Mouse (Mus musculus): Measurements from ENCODE around the gene Spp2. TPM values are rescaled to one million over a fixed set of nuclear protein-coding genes. Genes with fewer than 3 reads are reported as not detected.
"Not testable (repeated sequence)": the region's sequence is repeated elsewhere in the genome, so short reads cannot be mapped to it uniquely, and the experiment has no call there.

Gene Spp2
- polyA plus RNA-seq, 1 experiment from 2014 or later: 82.3 TPM

GRCm38 (mm10) chr1:88445400-88445799, 38.6 kb downstream of the Spp2 start:
- DNase-seq (ENCODE audit: low spot score): no peak
- H3K36me3 ChIP-seq (ENCODE audit: control insufficient read depth, insufficient read depth, low read length): no peaks in the 10 kb centered on the region
- WGBS: 64% methylated on average over 4 of the region's 4 CpGs
- no peak for ATAC-seq (replicated peaks; ENCODE audit: low FRiP score)
- no peaks in the 10 kb centered on the region for H3K9me3 ChIP-seq (ENCODE audit: control insufficient read depth, low read length)
- H3K4me1 ChIP-seq (replicated peaks; ENCODE audit: control insufficient read depth, insufficient read depth, low read length): no peaks in the 10 kb centered on the region
- no peak overlapping the region for H3K27ac ChIP-seq (ENCODE audit: low read depth, low read length)
- no peaks in the 10 kb centered on the region for H3K27me3 ChIP-seq (replicated peaks; ENCODE audit: control insufficient read depth, insufficient read depth, low read length)
- H3K9ac ChIP-seq (ENCODE audit: low read depth, low read length): no peak overlapping the region
- H3K4me3 ChIP-seq (ENCODE audit: low read depth, low read length): no peak overlapping the region
- H3K4me2 ChIP-seq: no peak overlapping the region

GRCm38 (mm10) chr1:88446270-88447030, 39.7 kb downstream of the Spp2 start:
- Histone ChIP-seq H3K4me1 (replicated peaks; ENCODE audit: control insufficient read depth, insufficient read depth, low read length) (no peaks in the 10 kb centered on the region), H3K27me3 (replicated peaks; ENCODE audit: control insufficient read depth, insufficient read depth, low read length) (no peaks in the 10 kb centered on the region), H3K9ac (ENCODE audit: low read depth, low read length) (no peak overlapping the region), H3K27ac (ENCODE audit: low read depth, low read length) (no peak overlapping the region), H3K4me3 (ENCODE audit: low read depth, low read length) (no peak overlapping the region), H3K9me3 (ENCODE audit: control insufficient read depth, low read length) (no peaks in the 10 kb centered on the region), H3K36me3 (ENCODE audit: control insufficient read depth, insufficient read depth, low read length) (no peaks in the 10 kb centered on the region), H3K4me2 (no peak overlapping the region)
- WGBS: 85% methylated on average over 16 of the region's 16 CpGs
- DNase-seq (ENCODE audit: low spot score) (no peak), ATAC-seq (replicated peaks; ENCODE audit: low FRiP score) (no peak)

- no peak for DNase-seq (ENCODE audit: low spot score)
- Histone ChIP-seq H3K27me3 (replicated peaks; ENCODE audit: control insufficient read depth, insufficient read depth, low read length) (no peaks in the 10 kb centered on the region), H3K36me3 (ENCODE audit: control insufficient read depth, insufficient read depth, low read length) (no peaks in the 10 kb centered on the region), H3K9me3 (ENCODE audit: control insufficient read depth, low read length) (no peaks in the 10 kb centered on the region), H3K9ac (ENCODE audit: low read depth, low read length) (no peak overlapping the region), H3K4me3 (ENCODE audit: low read depth, low read length) (no peak overlapping the region), H3K27ac (ENCODE audit: low read depth, low read length) (no peak overlapping the region), H3K4me2 (no peak overlapping the region), H3K4me1 (replicated peaks; ENCODE audit: control insufficient read depth, insufficient read depth, low read length) (no peaks in the 10 kb centered on the region)
- ATAC-seq (replicated peaks; ENCODE audit: low FRiP score): no peak; the same call in 1 of the 2 replicates
- 17% methylated on average over 6 of the region's 6 CpGs for WGBS
These were observed 40.7 kb downstream of the Spp2 start for GRCm38 (mm10) chr1:88447483-88447882.

GRCm38 (mm10) chr1:88448094-88448493, 41.3 kb downstream of the Spp2 start:
- H3K4me2 ChIP-seq; DNase-seq (ENCODE audit: low spot score); H3K27me3 ChIP-seq (replicated peaks; ENCODE audit: control insufficient read depth, insufficient read depth, low read length); H3K9me3 ChIP-seq (ENCODE audit: control insufficient read depth, low read length); H3K36me3 ChIP-seq (ENCODE audit: control insufficient read depth, insufficient read depth, low read length); H3K27ac ChIP-seq (ENCODE audit: low read depth, low read length); H3K4me1 ChIP-seq (replicated peaks; ENCODE audit: control insufficient read depth, insufficient read depth, low read length); H3K4me3 ChIP-seq (ENCODE audit: low read depth, low read length); ATAC-seq (replicated peaks; ENCODE audit: low FRiP score); H3K9ac ChIP-seq (ENCODE audit: low read depth, low read length): not testable (repeated sequence)
- 66% methylated on average over 3 of the region's 3 CpGs for WGBS

- DNase-seq (ENCODE audit: low spot score) (no peak), ATAC-seq (replicated peaks; ENCODE audit: low FRiP score) (no peak)
- Histone ChIP-seq H3K36me3 (ENCODE audit: control insufficient read depth, insufficient read depth, low read length) (no peaks in the 10 kb centered on the region), H3K9ac (ENCODE audit: low read depth, low read length) (no peak overlapping the region), H3K9me3 (ENCODE audit: control insufficient read depth, low read length) (no peaks in the 10 kb centered on the region), H3K4me2 (no peak overlapping the region), H3K27ac (ENCODE audit: low read depth, low read length) (no peak overlapping the region), H3K4me3 (ENCODE audit: low read depth, low read length) (no peak overlapping the region), H3K27me3 (replicated peaks; ENCODE audit: control insufficient read depth, insufficient read depth, low read length) (no peaks in the 10 kb centered on the region), H3K4me1 (replicated peaks; ENCODE audit: control insufficient read depth, insufficient read depth, low read length) (no peaks in the 10 kb centered on the region)
- WGBS: 80% methylated on average over 2 of the region's 2 CpGs
These were observed 43.0 kb downstream of the Spp2 start for GRCm38 (mm10) chr1:88449741-88450140.

GRCm38 (mm10) chr1:88450668-88451067, 43.9 kb downstream of the Spp2 start:
- Histone ChIP-seq H3K4me2 (no peak overlapping the region), H3K9me3 (ENCODE audit: control insufficient read depth, low read length) (no peaks in the 10 kb centered on the region), H3K9ac (ENCODE audit: low read depth, low read length) (no peak overlapping the region), H3K4me1 (replicated peaks; ENCODE audit: control insufficient read depth, insufficient read depth, low read length) (no peaks in the 10 kb centered on the region), H3K27me3 (replicated peaks; ENCODE audit: control insufficient read depth, insufficient read depth, low read length) (no peaks in the 10 kb centered on the region), H3K36me3 (ENCODE audit: control insufficient read depth, insufficient read depth, low read length) (no peaks in the 10 kb centered on the region), H3K27ac (ENCODE audit: low read depth, low read length) (no peak overlapping the region), H3K4me3 (ENCODE audit: low read depth, low read length) (no peak overlapping the region)
- no peak for ATAC-seq (replicated peaks; ENCODE audit: low FRiP score)
- WGBS: 78% methylated on average over 4 of the region's 4 CpGs
- DNase-seq (ENCODE audit: low spot score): no peak

- H3K4me3 ChIP-seq (ENCODE audit: low read depth, low read length): no peak overlapping the region
- no peaks in the 10 kb centered on the region for H3K4me1 ChIP-seq (replicated peaks; ENCODE audit: control insufficient read depth, insufficient read depth, low read length)
- no peaks in the 10 kb centered on the region for H3K27me3 ChIP-seq (replicated peaks; ENCODE audit: control insufficient read depth, insufficient read depth, low read length)
- H3K9me3 ChIP-seq (ENCODE audit: control insufficient read depth, low read length): no peaks in the 10 kb centered on the region
- H3K36me3 ChIP-seq (ENCODE audit: control insufficient read depth, insufficient read depth, low read length): no peaks in the 10 kb centered on the region
- WGBS: 76% methylated on average over 6 of the region's 6 CpGs
- H3K4me2 ChIP-seq: no peak overlapping the region
- no peak overlapping the region for H3K9ac ChIP-seq (ENCODE audit: low read depth, low read length)
- H3K27ac ChIP-seq (ENCODE audit: low read depth, low read length): no peak overlapping the region
- ATAC-seq (replicated peaks; ENCODE audit: low FRiP score) (no peak), DNase-seq (ENCODE audit: low spot score) (no peak)
These were observed 45.4 kb downstream of the Spp2 start for GRCm38 (mm10) chr1:88452198-88452597.

GRCm38 (mm10) chr1:88454703-88455102, 47.9 kb downstream of the Spp2 start:
- Histone ChIP-seq H3K4me3 (ENCODE audit: low read depth, low read length) (no peak overlapping the region), H3K4me1 (replicated peaks; ENCODE audit: control insufficient read depth, insufficient read depth, low read length) (no peaks in the 10 kb centered on the region), H3K9ac (ENCODE audit: low read depth, low read length) (no peak overlapping the region), H3K27ac (ENCODE audit: low read depth, low read length) (no peak overlapping the region), H3K9me3 (ENCODE audit: control insufficient read depth, low read length) (no peaks in the 10 kb centered on the region), H3K36me3 (ENCODE audit: control insufficient read depth, insufficient read depth, low read length) (no peaks in the 10 kb centered on the region), H3K27me3 (replicated peaks; ENCODE audit: control insufficient read depth, insufficient read depth, low read length) (no peaks in the 10 kb centered on the region), H3K4me2 (no peak overlapping the region)
- DNase-seq (ENCODE audit: low spot score): no peak
- 43% methylated on average over 3 of the region's 3 CpGs for WGBS
- ATAC-seq (replicated peaks; ENCODE audit: low FRiP score): no peak

- ATAC-seq (replicated peaks; ENCODE audit: low FRiP score) (no peak), DNase-seq (ENCODE audit: low spot score) (no peak)
- H3K9ac ChIP-seq (ENCODE audit: low read depth, low read length): no peak overlapping the region
- 76% methylated on average over 3 of the region's 3 CpGs for WGBS
- no peaks in the 10 kb centered on the region for H3K27me3 ChIP-seq (replicated peaks; ENCODE audit: control insufficient read depth, insufficient read depth, low read length)
- no peak overlapping the region for H3K4me2 ChIP-seq
- no peak overlapping the region for H3K4me3 ChIP-seq (ENCODE audit: low read depth, low read length)
- H3K9me3 ChIP-seq (ENCODE audit: control insufficient read depth, low read length): no peaks in the 10 kb centered on the region
- no peaks in the 10 kb centered on the region for H3K4me1 ChIP-seq (replicated peaks; ENCODE audit: control insufficient read depth, insufficient read depth, low read length)
- no peak overlapping the region for H3K27ac ChIP-seq (ENCODE audit: low read depth, low read length)
- H3K36me3 ChIP-seq (ENCODE audit: control insufficient read depth, insufficient read depth, low read length): no peaks in the 10 kb centered on the region
These were observed 49.0 kb downstream of the Spp2 start for GRCm38 (mm10) chr1:88455761-88456160.
